Mouse (Mus musculus) bone marrow, adult 2 months (tissue): ENCODE measurements at regions not wholly inside any gene's neighbourhood (a gene's known extent, or its start where the extent isn't known, plus 50 kb on each side); places are given as distances from the start of the nearest gene placed in this dataset.

Experiments
- CTCF ChIP-seq: fragments of 200-500 bp; IDR thresholded peaks from 2 replicates; pipeline ENCODE4 v1.5.1; 2011; ENCODE audit warnings: low read length, control low read depth; ENCODE audit not compliant: control insufficient read depth, insufficient read depth
- POLR2A ChIP-seq: fragments of 200-500 bp; IDR thresholded peaks from 2 replicates; pipeline ENCODE4 v1.6.1; 2011; ENCODE audit warnings: low read depth, mild to moderate bottlenecking, control low read depth, low read length, borderline replicate concordance; ENCODE audit not compliant: control insufficient read depth

DNA sequence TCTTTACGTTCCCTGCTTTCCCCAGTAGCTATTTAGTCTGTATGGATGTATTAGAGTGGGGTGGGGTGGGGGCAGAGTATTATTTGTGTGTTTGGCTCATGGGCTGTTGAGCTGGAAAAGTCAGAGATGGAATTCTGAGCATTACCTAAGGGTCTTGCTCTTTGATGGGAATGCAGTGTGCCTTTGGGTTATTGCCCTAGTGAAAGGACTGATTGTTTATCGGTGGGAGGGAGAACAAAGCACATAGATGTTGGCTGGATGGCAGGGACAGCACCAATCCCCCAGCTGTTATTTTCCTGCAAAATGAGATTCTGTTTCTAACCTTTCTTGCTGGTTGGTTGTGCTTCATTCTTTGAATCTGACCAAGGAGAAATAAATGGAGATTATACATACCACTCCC is 96.4 kb downstream of the Icos start:
- no peak for TF ChIP-seq POLR2A
- TF ChIP-seq CTCF, result no peak
